Mouse (Mus musculus) olfactory bulb, adult 2 months (tissue): ENCODE results near the gene Mbnl2. TPM values are rescaled to one million over a fixed set of nuclear protein-coding genes. Genes with fewer than 3 reads are reported as not detected.

ENCODE experiments used
- H3K27ac ChIP-seq: fragments of 200-500 bp; 2 replicates; pipeline ENCODE4 v1.5.1; 2012; ENCODE audit warnings: low read depth, low read length; ENCODE audit not compliant: insufficient read depth
- H3K4me1 ChIP-seq: fragments of 200-500 bp; 2 replicates; pipeline ENCODE4 v1.6.1; 2012; ENCODE audit warnings: low read length; ENCODE audit not compliant: control insufficient read depth, insufficient read depth
- H3K4me3 ChIP-seq: fragments of 200-500 bp; 2 replicates; pipeline ENCODE4 v1.5.1; 2012; ENCODE audit warnings: mild to moderate bottlenecking, low read depth, low read length, moderate library complexity; ENCODE audit not compliant: insufficient read depth
- CTCF ChIP-seq: fragments of 200-500 bp; IDR thresholded peaks from 2 replicates; pipeline ENCODE4 v1.5.1; 2012; ENCODE audit warnings: low read depth, mild to moderate bottlenecking, low read length, moderate library complexity; ENCODE audit not compliant: insufficient read depth
- POLR2A ChIP-seq: fragments of 200-500 bp; IDR thresholded peaks from 2 replicates; pipeline ENCODE4 v1.6.1; 2012; ENCODE audit warnings: mild to moderate bottlenecking, low read depth, low read length, moderate library complexity; ENCODE audit not compliant: insufficient read depth
- WGBS: fragments of 180-500 bp; shearing (Covaris S2); methylation state at CpG from one replicate; pipeline ENCODE4 v1.1.7; 2018; 5-methylcytosine and 5-hydroxymethylcytosine counted together
- polyA plus RNA-seq: library from polyadenylated mRNA; stranded (reverse); fragments of >200 nt; gene quantifications from 2 replicates; pipeline ENCODE4 v1.2.4, GENCODE M21; 2012; ENCODE audit warnings: low replicate concordance; ENCODE audit not compliant: missing spikeins, insufficient read depth, insufficient read length

Mbnl2 gene
- 141 and 206 TPM in 2 replicates for polyA plus RNA-seq

DNA sequence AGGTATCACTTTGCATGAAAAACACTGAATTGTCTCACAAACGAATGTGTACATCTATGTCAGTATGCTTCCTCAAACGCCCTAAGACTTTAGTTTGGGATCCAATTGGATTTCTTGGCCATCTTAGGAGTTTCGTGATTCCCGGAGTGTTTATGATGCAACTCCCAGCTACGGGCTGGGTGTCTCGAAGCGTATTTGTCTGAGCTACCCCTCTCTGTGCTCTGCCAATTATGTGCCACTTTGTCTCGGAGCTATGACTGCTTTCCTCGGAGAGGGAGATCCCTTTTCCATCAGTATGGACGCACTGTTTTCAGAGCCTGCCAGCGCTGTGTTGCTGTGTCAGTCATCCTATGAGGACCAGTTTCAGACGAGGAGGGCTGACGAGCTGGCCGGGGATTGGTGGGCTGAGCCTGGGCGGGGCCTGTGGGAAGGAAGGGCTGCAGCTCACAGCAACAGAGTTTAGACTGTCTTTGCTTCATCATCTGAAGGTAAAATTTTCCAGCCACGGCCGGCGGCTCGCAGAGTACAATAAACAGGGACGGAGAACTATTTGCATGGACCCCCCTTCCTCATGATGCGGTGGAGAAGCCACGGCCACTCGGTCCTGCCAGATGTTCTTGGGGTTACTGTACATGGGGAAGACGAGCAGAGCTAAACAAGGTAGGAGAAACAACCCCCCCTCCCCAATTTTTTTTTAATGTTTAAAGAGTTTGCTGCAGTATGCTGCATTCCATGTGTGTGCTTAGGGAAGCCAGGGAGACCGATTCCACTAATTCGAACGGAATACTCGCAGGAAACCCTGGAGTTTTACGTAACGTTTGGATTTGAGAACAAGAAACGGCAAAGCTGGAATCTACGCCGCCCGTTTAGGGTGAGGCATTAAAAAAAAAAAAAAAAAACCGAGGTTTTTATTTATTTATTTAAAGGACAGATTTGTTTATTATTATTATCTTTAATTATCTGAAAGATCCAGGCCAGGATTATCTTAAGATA, at the start of gene Mbnl2:
Mbnl2 (plus strand) TSS at position 424 of the 993 bp plus-strand sequence.
- peak within 1 kb of the TSS; percentile 78 for H3K4me3 ChIP-seq
- TF ChIP-seq POLR2A (peak; percentile 84), CTCF (no peak)
- H3K27ac ChIP-seq = peak within 1 kb of the TSS; percentile 83
- H3K4me1 ChIP-seq = peaks cover 11% of the 10 kb centered on the region
- under 1% methylated on average over 35 of the region's 35 CpGs for WGBS

DNA sequence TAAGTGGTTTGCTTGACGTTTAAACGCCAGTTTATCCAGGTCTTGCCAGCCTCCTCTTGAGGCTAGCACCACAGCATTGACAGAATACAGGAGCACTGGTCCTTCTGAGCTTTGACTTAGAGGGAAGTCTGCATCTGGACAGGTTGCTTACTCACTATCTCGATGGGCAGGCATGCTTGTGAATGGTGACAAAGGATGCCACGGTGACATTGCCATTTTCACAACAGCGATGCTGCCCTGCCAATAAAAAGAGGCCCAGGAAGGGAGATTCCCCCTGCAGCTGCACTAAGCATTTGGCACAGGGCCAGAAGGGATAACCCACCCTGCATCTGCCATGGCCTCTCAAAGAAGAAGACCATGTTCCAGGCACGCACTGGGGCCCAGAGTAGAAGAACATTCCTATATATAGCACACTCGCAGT, 43.4 kb upstream of the Mbnl2 start:
- TF ChIP-seq CTCF (no peak), POLR2A (no peak)
- WGBS = 35% methylated on average over 7 of the region's 7 CpGs
- H3K4me3 ChIP-seq = no peak overlapping the region
- 0 out of 2 replicates have a peak, but pooled peaks cover 2% of the 10 kb centered on the region for H3K4me1 ChIP-seq
- no peak overlapping the region for H3K27ac ChIP-seq

DNA sequence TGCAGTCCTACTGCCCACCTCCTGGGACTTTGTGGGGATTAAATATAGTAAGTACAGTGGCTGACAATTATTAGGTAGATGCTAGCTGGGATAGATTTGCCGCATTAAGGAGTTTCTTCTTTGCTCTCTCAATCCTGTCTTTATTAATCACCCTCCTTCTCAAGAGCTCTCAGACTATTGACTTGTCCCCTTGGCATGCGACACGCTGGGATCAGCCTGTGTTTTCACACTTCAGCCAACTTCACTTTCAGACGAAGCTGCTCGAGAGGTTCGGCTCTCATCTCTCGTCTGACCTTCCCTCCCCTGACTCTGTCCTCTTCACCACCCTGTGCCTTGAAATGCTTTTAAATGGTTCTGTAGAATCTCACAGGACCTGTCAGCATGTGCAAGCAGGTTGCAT, 39.9 kb upstream of the Mbnl2 start:
- 92% methylated on average over 7 of the region's 7 CpGs for WGBS
- H3K4me1 ChIP-seq = 0 out of 2 replicates have a peak, but pooled peaks cover 2% of the 10 kb centered on the region
- H3K4me3 ChIP-seq = no peak overlapping the region
- no peak for TF ChIP-seq POLR2A
- no peak for TF ChIP-seq CTCF
- H3K27ac ChIP-seq = no peak overlapping the region

DNA sequence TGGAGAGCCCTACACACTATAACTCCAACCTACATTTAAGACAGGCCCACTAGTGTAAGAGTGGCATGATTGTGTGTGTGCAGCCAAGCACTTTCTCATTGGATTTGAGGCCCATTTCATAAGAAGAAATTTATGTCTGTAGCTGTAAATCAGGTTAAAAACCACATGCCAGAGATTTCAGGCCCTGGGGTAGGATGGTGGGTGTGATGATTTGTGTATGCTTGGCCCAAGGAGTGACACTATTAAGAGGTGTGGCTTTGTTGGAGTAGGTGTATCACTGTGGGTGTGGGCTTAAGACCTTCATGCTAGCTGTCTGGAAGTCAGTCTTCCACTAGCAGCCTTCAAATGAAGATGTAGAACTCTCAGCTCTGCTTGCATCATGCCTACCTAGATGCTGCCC, 37.0 kb upstream of the Mbnl2 start:
- H3K27ac ChIP-seq = no peak overlapping the region
- TF ChIP-seq POLR2A (no peak), CTCF (no peak)
- no peak overlapping the region for H3K4me3 ChIP-seq
- no peaks in the 10 kb centered on the region for H3K4me1 ChIP-seq

DNA sequence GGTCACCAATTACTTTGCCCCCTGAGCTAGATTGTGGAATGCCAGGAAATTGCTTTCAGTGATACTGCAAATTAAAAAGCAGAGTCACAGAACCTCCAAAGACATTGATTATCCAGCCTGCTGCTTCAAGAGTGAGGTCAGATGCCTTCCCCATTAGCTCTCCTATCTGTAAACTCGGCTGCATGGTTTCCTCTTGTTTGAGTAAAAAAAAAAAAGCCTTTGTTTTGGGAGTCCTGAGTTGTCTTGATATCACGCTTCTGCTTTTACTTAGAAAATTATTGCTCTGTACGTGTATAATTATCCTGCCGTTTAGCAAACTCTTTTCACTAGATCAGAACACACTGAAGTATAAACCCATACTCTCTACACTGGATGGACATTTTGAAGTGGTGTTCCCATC, 35.3 kb upstream of the Mbnl2 start:
- TF ChIP-seq CTCF = no peak
- no peak for TF ChIP-seq POLR2A
- WGBS = 16% methylated on average over 4 of the region's 4 CpGs
- no peak overlapping the region for H3K27ac ChIP-seq

DNA sequence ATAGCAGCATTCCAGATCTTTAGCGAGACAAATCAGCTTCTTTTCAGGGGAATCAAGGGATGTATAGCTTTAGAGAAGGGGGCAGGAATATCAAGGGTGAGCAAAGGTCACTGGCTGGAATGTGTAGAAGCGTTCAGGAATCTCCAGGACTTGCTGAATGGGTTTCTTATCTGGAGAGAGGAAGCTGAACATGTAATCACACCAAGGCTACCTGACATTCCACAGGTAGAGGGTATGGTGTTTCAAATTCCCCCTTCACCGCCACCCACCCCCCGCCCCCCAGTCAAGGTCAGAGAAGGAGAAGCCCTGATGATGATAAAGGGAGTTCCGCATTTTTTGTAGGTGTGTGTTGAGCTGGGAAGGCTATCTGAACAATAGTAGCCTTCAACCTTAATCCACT, 32.8 kb upstream of the Mbnl2 start:
- 88% methylated on average over 5 of the region's 5 CpGs for WGBS
- Histone ChIP-seq H3K4me1 (no peaks in the 10 kb centered on the region), H3K27ac (no peak overlapping the region), H3K4me3 (no peak overlapping the region)
- TF ChIP-seq POLR2A (no peak), CTCF (no peak)

More for the DNA sequence above, 35.3 kb upstream of the Mbnl2 start:
- H3K4me1 ChIP-seq = no peaks in the 10 kb centered on the region
- no peak overlapping the region for H3K4me3 ChIP-seq

DNA sequence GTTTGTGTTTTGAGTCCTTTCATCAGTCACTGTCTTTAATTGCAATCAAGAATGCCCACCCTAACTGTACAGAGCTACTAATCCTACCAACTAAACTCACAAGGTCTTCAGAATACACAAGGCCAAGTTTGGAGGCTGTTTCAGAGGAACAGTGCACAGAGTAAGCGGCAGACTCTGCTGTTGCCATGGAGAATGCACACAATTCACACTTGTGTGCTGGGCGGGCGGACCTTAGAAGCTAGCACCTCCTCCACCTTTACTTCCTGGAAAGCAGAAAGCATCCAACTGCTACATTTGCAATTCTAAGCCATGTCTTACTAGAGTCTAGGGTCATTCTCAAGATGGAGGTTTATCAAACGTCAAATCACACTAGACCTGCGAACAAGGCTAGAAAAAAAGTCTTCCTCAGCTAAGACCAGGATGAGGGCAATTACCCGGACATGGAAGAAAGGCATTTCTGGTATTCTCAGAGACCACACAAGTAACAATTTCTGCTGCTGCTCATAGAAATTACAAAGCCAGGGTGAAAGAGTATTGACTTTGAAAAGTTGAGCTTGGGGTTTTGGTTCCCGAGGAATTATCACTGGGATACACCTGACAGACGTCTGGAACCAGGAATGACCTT, 30.3 kb upstream of the Mbnl2 start:
- no peaks in the 10 kb centered on the region for H3K4me1 ChIP-seq
- H3K4me3 ChIP-seq = no peak overlapping the region
- WGBS = 71% methylated on average over 8 of the region's 8 CpGs
- H3K27ac ChIP-seq = no peak overlapping the region
- no peak for TF ChIP-seq POLR2A

DNA sequence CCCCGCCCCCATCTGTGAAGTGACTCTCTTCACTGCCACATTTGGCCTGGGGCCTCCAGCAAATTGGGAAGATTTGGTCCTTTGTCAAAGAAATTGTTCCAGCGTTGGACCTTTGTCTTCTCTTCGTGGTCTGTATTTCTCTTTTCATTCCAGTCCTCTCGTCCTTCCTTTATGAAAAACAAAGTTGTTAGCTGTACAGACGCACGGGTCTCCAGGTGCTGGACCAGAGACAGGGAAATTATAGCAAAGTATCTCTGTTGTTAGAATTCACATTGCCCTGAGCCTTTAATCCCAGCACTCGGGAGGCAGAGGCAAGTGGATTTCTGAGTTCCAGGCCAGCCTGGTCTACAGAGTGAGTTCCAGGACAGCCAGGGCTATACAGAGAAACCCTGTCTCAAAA, 22.1 kb upstream of the Mbnl2 start:
- no peak for TF ChIP-seq CTCF
- TF ChIP-seq POLR2A = no peak
- H3K4me3 ChIP-seq = no peak overlapping the region
- WGBS = 82% methylated on average over 7 of the region's 7 CpGs
- H3K4me1 ChIP-seq = no peaks in the 10 kb centered on the region
- H3K27ac ChIP-seq = no peak overlapping the region

DNA sequence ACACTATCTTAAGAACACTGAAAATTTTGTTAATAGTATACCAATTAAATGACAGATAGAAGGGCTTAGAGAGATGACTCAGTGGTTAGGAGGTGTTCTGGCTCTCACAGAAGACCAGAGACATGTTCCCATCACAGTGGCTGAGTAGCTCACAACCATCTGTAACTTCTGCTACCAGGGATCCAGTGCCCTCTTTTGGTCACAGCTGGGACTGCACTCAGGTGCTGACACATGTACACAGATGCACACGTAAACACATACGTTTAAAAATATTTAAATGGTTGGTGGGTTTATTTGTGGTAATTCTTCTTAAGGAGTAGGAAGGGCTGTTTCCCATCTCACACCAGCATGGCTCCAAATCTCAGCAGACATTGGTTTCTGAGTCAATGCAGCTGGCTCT, 19.3 kb upstream of the Mbnl2 start:
- no peak overlapping the region for H3K27ac ChIP-seq
- no peak overlapping the region for H3K4me3 ChIP-seq
- H3K4me1 ChIP-seq = no peaks in the 10 kb centered on the region
- no peak for TF ChIP-seq POLR2A
- no peak for TF ChIP-seq CTCF
- 94% methylated on average over 2 of the region's 2 CpGs for WGBS
